Mouse (Mus musculus) liver, embryonic 14.5 days (tissue): Measurements from ENCODE around the gene B3gat2.

Experiments used
- CTCF ChIP-seq: IDR thresholded peaks from 2 replicates; pipeline ENCODE4 v1.5.1; 2016; ENCODE audit warnings: antibody characterized with exemption, low read depth, control low read depth
- EP300 ChIP-seq: IDR thresholded peaks from 2 replicates; pipeline ENCODE4 v1.6.1; 2016; ENCODE audit warnings: antibody characterized with exemption, low read depth

DNA sequence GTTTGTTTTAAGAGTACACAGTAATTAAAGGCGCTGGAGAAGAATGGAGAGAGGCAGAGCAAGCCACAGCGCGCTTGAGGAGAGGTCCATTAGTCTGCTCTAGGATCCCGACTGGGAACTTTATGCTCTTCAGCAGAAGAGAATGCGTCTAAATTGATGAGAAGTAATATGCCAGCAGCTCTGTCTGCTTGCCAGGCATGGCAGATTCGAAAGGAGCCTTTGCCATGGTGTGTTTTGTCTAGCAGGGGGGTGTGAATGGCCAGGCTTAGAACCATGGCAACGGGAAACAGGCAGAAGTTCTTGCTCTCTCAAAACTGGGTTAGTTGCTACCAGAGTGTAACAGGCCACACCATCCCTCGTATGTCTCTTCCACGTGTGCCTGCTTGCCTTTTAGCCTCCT, 73.3 kb downstream of the B3gat2 start:
- TF ChIP-seq CTCF, result no peak
- TF ChIP-seq EP300, result no peak
